Comparison of ENCODE assay signal across 16 mouse cellular contexts in genomic region chr15:80920346-80920745, GRCm38 (mm10).
"Had no signal": no experiment of that assay in that cellular context is flagged by ENCODE, and none has a peak within 500 bp of the region (broad histone marks: within the 10 kb centered on the region; RNA-seq: fewer than 3 reads in every experiment).

No protein-coding gene starts in this region.

- DNase-seq: heart, postnatal 10 days; heart, postnatal 14 days; heart, postnatal 36 days; heart, postnatal 4 days; kidney, adult 11 months; kidney, adult 18-20 months; kidney, adult 2 months; kidney, adult 8-10 months; kidney, adult 9 months; kidney, postnatal 10 days; kidney, postnatal 14 days; kidney, postnatal 25 days; kidney, postnatal 36 days; kidney, postnatal 4 days; layer of hippocampus, adult 9-11 months; layer of hippocampus, postnatal 36 days had no signal
